Mouse (Mus musculus) erythroblast, embryonic 14.5 days (primary cell): ENCODE data around the gene Upf1.

ENCODE experiments used
- GATA1 ChIP-seq: IDR thresholded peaks from 2 replicates; pipeline ENCODE4 v1.6.1; 2012; ENCODE audit warnings: low read length, inconsistent platforms, mixed read lengths
- TAL1 ChIP-seq: IDR thresholded peaks from 3 replicates; pipeline ENCODE4 v1.6.1; 2012; ENCODE audit warnings: low read length, inconsistent platforms, mixed read lengths

- TF ChIP-seq GATA1 (no peak), TAL1 (no peak)
Measured at GRCm38 (mm10) chr8:70316511-70317504, 36.3 kb downstream of the Upf1 start.
